Mouse (Mus musculus): ENCODE data around the gene Gng12. TPM values are rescaled to one million over a fixed set of nuclear protein-coding genes. Genes with fewer than 3 reads are reported as not detected.

Gene Gng12
- polyA plus RNA-seq, 1 experiment from 2014 or later: 29.1 TPM

DNA sequence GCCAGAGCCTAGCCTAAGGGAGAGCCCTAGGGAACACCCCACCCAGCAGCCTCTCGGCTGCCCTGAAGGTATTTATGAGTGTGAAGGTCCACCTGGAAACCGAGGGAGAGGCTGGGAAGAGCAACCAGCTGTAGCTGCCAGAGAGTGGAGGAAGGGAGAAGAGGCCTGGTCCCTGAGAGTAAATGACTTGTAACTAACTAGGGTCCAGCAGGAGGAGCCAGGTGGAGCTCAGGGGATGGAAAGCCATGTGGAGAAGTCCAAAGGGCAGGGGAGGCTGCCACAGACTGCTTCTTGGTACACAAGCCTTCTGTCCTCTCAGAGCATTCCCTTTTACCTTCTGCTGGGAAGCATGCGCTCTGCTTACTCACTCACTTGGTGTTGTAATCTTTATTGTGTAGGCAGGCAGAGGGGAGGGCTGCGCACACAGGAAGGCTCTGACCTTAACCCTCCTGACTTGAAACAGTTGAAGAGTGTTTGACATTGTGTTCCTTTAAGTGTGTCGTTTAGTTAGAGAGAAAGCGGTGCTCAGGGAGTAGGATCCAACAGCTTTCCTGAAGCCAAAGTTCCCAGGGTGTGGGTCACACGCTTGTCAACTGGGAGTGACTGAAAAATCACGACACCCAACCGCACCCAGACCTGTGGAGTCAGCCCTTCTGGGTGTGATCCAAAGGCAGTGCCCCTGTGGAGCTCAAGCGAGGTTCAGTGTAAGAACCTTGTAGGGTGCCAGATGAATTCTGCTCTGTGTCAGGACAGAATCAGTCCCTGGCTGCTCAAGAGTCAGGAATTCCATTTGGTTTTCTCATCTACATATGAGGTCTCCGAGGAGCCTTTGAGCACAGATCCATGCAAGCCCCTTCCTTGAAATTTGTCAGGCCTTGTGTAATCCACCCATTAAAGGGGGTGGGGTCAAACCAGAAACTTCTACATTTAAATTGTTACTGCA, 14.6 kb downstream of the Gng12 start:
- 68% methylated on average over 11 of the region's 11 CpGs for WGBS
- Histone ChIP-seq H3K9me3 (ENCODE audit: control insufficient read depth, low read length) (no peaks in the 10 kb centered on the region), H3K4me3 (replicated peaks; ENCODE audit: low read length) (no peak overlapping the region), H3K27me3 (replicated peaks; ENCODE audit: control insufficient read depth, insufficient read depth, low read length) (no peaks in the 10 kb centered on the region), H3K9ac (replicated peaks; ENCODE audit: low read depth, low read length) (no peak overlapping the region), H3K36me3 (ENCODE audit: control insufficient read depth, insufficient read depth) (no peaks in the 10 kb centered on the region), H3K27ac (ENCODE audit: low read length) (no peak overlapping the region), H3K4me2 (ENCODE audit: low read length) (no peak overlapping the region), H3K4me1 (replicated peaks; ENCODE audit: control insufficient read depth, insufficient read depth, low read length) (no peaks in the 10 kb centered on the region)
- ATAC-seq: no peak

DNA sequence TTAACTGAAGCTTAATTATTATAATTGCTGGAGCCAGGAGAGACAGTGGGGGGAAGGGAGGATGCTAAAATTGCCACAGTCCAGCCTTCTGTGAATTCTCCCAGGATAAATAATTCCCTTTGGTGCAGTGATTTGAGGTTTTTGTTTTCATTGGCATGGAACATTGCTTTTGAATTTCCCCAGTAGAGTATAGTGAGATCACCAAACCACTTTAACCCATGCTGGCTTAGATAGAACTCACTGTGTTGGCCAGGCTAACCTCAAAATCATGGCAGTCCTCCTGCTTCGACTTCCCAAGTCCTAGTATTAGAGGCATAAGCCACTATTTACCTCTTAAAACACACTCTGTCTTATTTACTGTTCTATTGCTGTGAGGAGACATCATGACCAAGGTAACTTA, 17.2 kb downstream of the Gng12 start:
- WGBS: 92% methylated on average over 1 of the region's 1 CpGs
- no peak overlapping the region for H3K4me2 ChIP-seq (ENCODE audit: low read length)
- H3K9me3 ChIP-seq (ENCODE audit: control insufficient read depth, low read length): no peaks in the 10 kb centered on the region
- no peak for ATAC-seq
- no peaks in the 10 kb centered on the region for H3K36me3 ChIP-seq (ENCODE audit: control insufficient read depth, insufficient read depth)
- no peak overlapping the region for H3K4me3 ChIP-seq (replicated peaks; ENCODE audit: low read length)
- no peak overlapping the region for H3K27ac ChIP-seq (ENCODE audit: low read length)
- no peaks in the 10 kb centered on the region for H3K27me3 ChIP-seq (replicated peaks; ENCODE audit: control insufficient read depth, insufficient read depth, low read length)
- no peaks in the 10 kb centered on the region for H3K4me1 ChIP-seq (replicated peaks; ENCODE audit: control insufficient read depth, insufficient read depth, low read length)
- H3K9ac ChIP-seq (replicated peaks; ENCODE audit: low read depth, low read length): no peak overlapping the region

DNA sequence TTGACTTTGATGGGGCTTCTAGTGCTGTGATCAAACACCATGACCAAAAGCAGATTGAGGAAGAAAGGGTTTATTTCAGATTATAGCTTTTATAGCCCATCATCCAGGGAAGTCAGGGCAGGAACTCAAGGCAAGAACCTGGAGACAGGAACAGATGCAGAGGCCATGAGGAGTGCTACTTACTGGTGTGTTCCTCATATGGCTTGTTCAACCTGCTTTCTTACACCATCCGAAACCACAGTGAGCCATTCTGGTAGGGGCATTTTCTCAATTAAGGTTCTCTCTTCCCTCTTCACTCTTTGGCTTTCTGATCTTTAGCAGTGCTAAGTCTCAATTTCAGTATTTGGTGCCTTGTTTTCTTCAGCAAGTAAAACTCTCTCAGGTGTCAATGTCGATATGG, 19.4 kb downstream of the Gng12 start:
- Histone ChIP-seq H3K9me3 (ENCODE audit: control insufficient read depth, low read length) (no peaks in the 10 kb centered on the region), H3K9ac (replicated peaks; ENCODE audit: low read depth, low read length) (no peak overlapping the region), H3K36me3 (ENCODE audit: control insufficient read depth, insufficient read depth) (no peaks in the 10 kb centered on the region), H3K4me2 (ENCODE audit: low read length) (no peak overlapping the region), H3K27me3 (replicated peaks; ENCODE audit: control insufficient read depth, insufficient read depth, low read length) (no peaks in the 10 kb centered on the region), H3K27ac (ENCODE audit: low read length) (no peak overlapping the region), H3K4me3 (replicated peaks; ENCODE audit: low read length) (no peak overlapping the region), H3K4me1 (replicated peaks; ENCODE audit: control insufficient read depth, insufficient read depth, low read length) (no peaks in the 10 kb centered on the region)
- ATAC-seq: no peak
- 95% methylated on average over 2 of the region's 2 CpGs for whole genome bisulfite sequencing

DNA sequence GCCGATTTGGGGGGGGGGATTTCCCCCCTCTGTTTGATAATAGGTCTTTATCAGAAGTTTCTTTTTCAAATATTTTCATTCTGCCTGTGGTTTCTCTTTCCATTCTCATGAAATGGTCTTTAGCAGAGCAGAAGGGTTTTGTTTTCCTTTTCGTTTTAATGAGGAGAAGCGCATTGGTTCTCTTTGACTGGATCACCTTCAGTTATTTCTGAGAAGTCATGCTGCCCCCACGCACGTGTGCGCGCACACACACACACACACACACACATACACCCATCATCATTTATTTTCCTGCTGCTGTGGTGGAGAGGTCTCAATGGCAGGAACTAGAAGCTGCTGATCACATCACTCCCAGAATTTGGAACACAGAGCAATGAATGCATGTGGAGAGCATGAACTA, 20.8 kb downstream of the Gng12 start:
- WGBS: 88% methylated on average over 7 of the region's 7 CpGs
- Histone ChIP-seq H3K4me1 (replicated peaks; ENCODE audit: control insufficient read depth, insufficient read depth, low read length) (no peaks in the 10 kb centered on the region), H3K27me3 (replicated peaks; ENCODE audit: control insufficient read depth, insufficient read depth, low read length) (no peaks in the 10 kb centered on the region), H3K27ac (ENCODE audit: low read length) (no peak overlapping the region), H3K4me3 (replicated peaks; ENCODE audit: low read length) (no peak overlapping the region), H3K9me3 (ENCODE audit: control insufficient read depth, low read length) (no peaks in the 10 kb centered on the region), H3K36me3 (ENCODE audit: control insufficient read depth, insufficient read depth) (no peaks in the 10 kb centered on the region), H3K9ac (replicated peaks; ENCODE audit: low read depth, low read length) (no peak overlapping the region), H3K4me2 (ENCODE audit: low read length) (no peak overlapping the region)
- ATAC-seq: no peak

DNA sequence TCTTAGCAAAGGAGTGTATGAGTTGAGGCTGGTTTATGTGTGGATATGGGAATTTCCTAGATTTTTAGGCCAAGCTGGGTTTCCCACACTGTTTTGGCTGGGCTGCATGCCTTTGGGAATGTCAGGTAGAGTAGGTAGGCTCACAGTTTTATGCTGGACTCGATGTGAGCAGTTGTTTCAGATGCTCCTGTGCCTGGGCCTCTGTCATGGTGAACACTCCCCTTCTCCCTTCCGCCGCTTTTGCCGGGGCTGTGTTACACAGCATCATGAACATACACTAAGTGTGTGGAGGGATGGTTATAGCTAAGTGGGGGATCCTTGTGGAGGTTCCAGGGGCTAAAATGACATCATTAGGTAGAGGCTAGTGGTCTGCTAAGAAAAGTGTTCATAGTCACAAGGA, 24.6 kb downstream of the Gng12 start:
- 94% methylated on average over 4 of the region's 4 CpGs for WGBS
- no peaks in the 10 kb centered on the region for H3K27me3 ChIP-seq (replicated peaks; ENCODE audit: control insufficient read depth, insufficient read depth, low read length)
- ATAC-seq: no peak
- H3K9ac ChIP-seq (replicated peaks; ENCODE audit: low read depth, low read length): no peak overlapping the region
- no peaks in the 10 kb centered on the region for H3K9me3 ChIP-seq (ENCODE audit: control insufficient read depth, low read length)
- H3K4me1 ChIP-seq (replicated peaks; ENCODE audit: control insufficient read depth, insufficient read depth, low read length): no peaks in the 10 kb centered on the region
- H3K4me2 ChIP-seq (ENCODE audit: low read length): no peak overlapping the region
- H3K27ac ChIP-seq (ENCODE audit: low read length): no peak overlapping the region
- H3K36me3 ChIP-seq (ENCODE audit: control insufficient read depth, insufficient read depth): no peaks in the 10 kb centered on the region
- H3K4me3 ChIP-seq (replicated peaks; ENCODE audit: low read length): no peak overlapping the region

DNA sequence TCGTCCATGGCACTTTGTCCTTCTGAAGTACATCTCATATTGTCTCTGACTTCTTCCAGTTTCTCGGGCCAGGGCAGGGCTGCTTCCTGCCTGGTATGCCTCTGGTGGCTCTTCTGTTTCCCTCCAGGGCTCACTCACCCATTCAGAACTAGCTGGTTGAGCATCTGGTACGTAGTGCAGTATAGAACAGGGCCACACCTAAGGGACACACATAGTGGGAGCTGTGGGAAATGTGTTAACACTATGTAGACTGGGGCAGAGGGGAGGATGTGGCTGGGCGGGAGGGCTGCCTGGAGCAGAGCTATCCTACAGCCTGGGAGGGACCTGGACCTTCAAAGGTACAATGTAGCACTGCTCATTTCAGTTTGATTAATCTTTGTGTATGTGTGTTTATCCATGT, 25.6 kb downstream of the Gng12 start:
- 90% methylated on average over 4 of the region's 4 CpGs for WGBS
- Histone ChIP-seq H3K4me3 (replicated peaks; ENCODE audit: low read length) (no peak overlapping the region), H3K27me3 (replicated peaks; ENCODE audit: control insufficient read depth, insufficient read depth, low read length) (no peaks in the 10 kb centered on the region), H3K4me2 (ENCODE audit: low read length) (no peak overlapping the region), H3K9ac (replicated peaks; ENCODE audit: low read depth, low read length) (no peak overlapping the region), H3K36me3 (ENCODE audit: control insufficient read depth, insufficient read depth) (no peaks in the 10 kb centered on the region), H3K4me1 (replicated peaks; ENCODE audit: control insufficient read depth, insufficient read depth, low read length) (no peaks in the 10 kb centered on the region), H3K27ac (ENCODE audit: low read length) (no peak overlapping the region), H3K9me3 (ENCODE audit: control insufficient read depth, low read length) (no peaks in the 10 kb centered on the region)
- no peak for ATAC-seq

DNA sequence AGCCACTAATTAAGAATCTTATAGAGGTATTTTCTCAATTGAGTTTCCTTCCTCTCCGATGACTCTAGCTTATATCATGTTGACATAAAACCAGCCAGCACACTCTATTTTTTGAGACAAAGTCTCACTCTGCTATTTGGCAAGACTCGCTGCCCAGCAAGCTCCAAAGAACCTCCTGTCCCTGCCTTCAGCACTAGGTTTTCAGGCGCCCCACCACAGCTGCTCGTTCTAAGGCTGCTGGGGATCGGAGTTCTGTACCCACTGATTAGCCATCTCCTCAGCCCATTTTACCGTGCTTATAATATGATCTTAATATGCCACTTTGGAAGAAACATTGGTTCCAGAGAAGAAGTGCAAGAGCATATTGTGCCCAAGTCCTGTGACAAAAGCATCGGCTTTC, 26.3 kb downstream of the Gng12 start:
- no peak for ATAC-seq
- Histone ChIP-seq H3K4me3 (replicated peaks; ENCODE audit: low read length) (no peak overlapping the region), H3K27ac (ENCODE audit: low read length) (no peak overlapping the region), H3K9me3 (ENCODE audit: control insufficient read depth, low read length) (no peaks in the 10 kb centered on the region), H3K4me2 (ENCODE audit: low read length) (no peak overlapping the region), H3K27me3 (replicated peaks; ENCODE audit: control insufficient read depth, insufficient read depth, low read length) (no peaks in the 10 kb centered on the region), H3K9ac (replicated peaks; ENCODE audit: low read depth, low read length) (no peak overlapping the region), H3K36me3 (ENCODE audit: control insufficient read depth, insufficient read depth) (no peaks in the 10 kb centered on the region), H3K4me1 (replicated peaks; ENCODE audit: control insufficient read depth, insufficient read depth, low read length) (no peaks in the 10 kb centered on the region)
- WGBS: 88% methylated on average over 7 of the region's 7 CpGs

DNA sequence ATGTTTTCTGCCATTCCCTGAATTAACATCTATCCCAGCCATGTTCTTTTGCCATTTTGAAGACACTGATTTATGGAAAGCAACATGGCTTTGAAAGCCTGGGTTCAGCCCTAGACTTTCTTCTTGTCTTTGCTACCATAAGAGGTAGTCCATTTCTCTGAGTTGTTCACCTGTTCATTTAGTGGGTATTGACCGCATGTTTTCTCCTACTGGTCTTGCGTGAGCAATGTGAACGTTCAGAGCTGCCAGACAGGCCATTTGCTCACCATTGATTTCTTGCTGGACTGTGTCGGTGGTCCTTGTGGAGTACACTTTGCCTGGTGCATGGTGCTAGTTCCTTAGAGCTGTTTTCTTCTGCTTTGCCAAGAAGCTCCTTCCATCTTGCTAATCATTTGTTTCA, 27.7 kb downstream of the Gng12 start:
- Histone ChIP-seq H3K36me3 (ENCODE audit: control insufficient read depth, insufficient read depth) (no peaks in the 10 kb centered on the region), H3K9ac (replicated peaks; ENCODE audit: low read depth, low read length) (no peak overlapping the region), H3K4me1 (replicated peaks; ENCODE audit: control insufficient read depth, insufficient read depth, low read length) (no peaks in the 10 kb centered on the region), H3K27me3 (replicated peaks; ENCODE audit: control insufficient read depth, insufficient read depth, low read length) (no peaks in the 10 kb centered on the region), H3K9me3 (ENCODE audit: control insufficient read depth, low read length) (no peaks in the 10 kb centered on the region), H3K4me3 (replicated peaks; ENCODE audit: low read length) (no peak overlapping the region), H3K27ac (ENCODE audit: low read length) (no peak overlapping the region), H3K4me2 (ENCODE audit: low read length) (no peak overlapping the region)
- 92% methylated on average over 4 of the region's 4 CpGs for WGBS
- no peak for ATAC-seq

DNA sequence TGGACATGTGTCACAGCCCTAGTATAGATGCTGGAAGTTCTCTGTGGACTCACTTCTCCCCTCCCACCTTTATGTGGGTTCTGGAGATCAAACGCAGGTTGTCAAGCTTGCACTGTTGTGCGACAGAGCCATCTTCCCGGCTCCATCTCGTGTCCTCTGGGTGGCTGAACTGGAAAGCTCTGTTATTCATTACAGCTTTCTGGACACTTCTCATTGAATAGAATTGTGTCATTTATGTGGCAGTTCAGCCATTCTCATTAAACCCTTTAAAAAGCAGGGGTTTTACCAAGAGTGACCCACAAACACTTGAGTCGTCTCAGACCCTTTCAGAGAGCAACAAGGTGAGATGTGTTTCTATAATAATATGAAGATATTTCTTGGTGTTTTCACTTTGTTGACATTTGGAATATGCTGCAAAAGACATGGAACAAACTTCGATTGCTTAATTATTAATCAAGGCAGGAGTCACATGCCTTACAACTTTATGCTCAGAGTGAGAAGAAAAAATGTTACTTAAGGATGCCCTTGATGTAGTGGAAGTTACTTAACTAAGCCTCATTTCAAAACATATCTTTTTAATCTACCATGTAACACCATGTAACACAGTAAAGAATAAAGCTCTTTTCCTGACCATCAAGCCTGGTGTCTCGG, 28.2 kb downstream of the Gng12 start:
- WGBS: 76% methylated on average over 7 of the region's 7 CpGs
- Histone ChIP-seq H3K4me1 (replicated peaks; ENCODE audit: control insufficient read depth, insufficient read depth, low read length) (no peaks in the 10 kb centered on the region), H3K27ac (ENCODE audit: low read length) (no peak overlapping the region), H3K4me2 (ENCODE audit: low read length) (no peak overlapping the region), H3K27me3 (replicated peaks; ENCODE audit: control insufficient read depth, insufficient read depth, low read length) (no peaks in the 10 kb centered on the region), H3K9me3 (ENCODE audit: control insufficient read depth, low read length) (no peaks in the 10 kb centered on the region), H3K9ac (replicated peaks; ENCODE audit: low read depth, low read length) (no peak overlapping the region), H3K36me3 (ENCODE audit: control insufficient read depth, insufficient read depth) (no peaks in the 10 kb centered on the region), H3K4me3 (replicated peaks; ENCODE audit: low read length) (no peak overlapping the region)
- ATAC-seq: no peak

Data from forebrain, embryonic 16.5 days (tissue).